Mouse (Mus musculus): ENCODE data around the gene Tnfrsf22.

DNA sequence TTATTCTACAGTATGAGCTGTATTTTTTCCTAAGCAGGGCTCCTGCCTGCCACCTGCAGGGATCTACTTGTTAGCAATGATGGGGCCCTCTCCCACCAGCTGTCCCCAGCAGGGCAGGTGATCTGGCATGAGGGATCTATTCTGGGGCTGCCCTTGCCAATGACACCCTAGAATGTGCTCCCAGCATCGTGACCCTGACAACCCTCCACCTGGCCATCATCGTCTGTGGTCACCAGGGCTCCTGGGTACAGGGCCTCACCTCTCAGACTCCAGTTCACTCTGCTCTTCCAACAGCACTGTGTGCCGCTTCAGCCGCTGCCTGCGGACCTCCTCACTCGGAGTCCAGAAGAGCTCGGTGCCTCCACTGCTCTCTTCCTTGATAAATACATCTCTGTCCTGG lies 45.1 kb upstream of the Tnfrsf22 start:
- TF ChIP-seq EP300 (IDR thresholded peaks at IDR 0.05; ENCODE audit: low read depth) = no peak
- TF ChIP-seq CTCF (IDR thresholded peaks at IDR 0.05; ENCODE audit: low read depth) = no peak
